Mouse (Mus musculus): Measurements from ENCODE around the gene Jak1. TPM values are rescaled to one million over a fixed set of nuclear protein-coding genes. Genes with fewer than 3 reads are reported as not detected.

Gene Jak1
- polyA plus RNA-seq, 1 experiment from 2014 or later = 81.4 TPM

DNA sequence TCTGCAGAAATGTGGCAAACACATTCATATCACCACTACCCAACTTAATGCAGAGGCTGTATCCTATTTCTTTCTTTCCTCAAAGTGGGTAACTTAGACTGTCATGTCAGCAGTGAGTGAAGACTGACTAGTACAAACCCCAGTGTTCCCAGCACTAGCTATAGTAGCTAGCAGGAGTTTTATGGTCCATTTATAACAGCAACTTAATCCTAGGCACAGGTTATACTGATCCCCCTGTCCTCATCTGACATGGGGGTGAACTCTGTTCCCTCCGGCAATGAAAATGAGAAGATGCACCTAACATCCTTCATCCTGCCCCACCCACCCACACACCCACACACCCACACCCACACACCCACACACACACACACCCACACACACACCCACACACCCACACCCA, 30.3 kb downstream of the Jak1 start:
- H3K4me2 ChIP-seq (replicated peaks) = no peak overlapping the region
- no peak overlapping the region for H3K4me3 ChIP-seq (replicated peaks)
- no peaks in the 10 kb centered on the region for H3K27me3 ChIP-seq
- H3K36me3 ChIP-seq = no peaks in the 10 kb centered on the region
- H3K27ac ChIP-seq (replicated peaks) = peak overlapping the region; percentile 65; the same call in 1 of the 2 replicates
- H3K4me1 ChIP-seq = peaks cover 16% of the 10 kb centered on the region
- no peak overlapping the region for H3K9ac ChIP-seq
- ATAC-seq (ENCODE audit: insufficient number of reproducible peaks, low FRiP score, low TSS enrichment, low read depth) = no peak
- WGBS = 57% methylated on average over 1 of the region's 1 CpGs
- H3K9me3 ChIP-seq (replicated peaks) = no peaks in the 10 kb centered on the region

DNA sequence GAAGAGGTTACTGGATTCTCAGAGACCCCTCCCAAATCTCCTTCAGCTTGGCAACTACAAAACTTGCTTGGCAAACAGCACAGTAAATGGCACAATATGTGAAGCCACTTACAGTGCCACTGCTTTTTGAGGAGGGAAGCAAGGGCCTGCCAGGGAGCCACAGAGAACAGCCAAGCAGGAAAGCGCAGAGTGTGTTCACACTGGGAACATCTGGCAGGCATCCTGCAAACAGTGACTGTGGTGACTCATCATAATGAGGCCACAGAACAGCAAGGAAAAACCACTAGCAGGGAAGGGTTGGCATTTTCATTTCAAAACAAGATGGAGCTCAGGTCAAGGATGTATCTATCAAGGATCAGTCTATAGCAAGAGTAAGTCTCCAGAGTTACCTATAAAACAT, 30.8 kb downstream of the Jak1 start:
- H3K36me3 ChIP-seq = no peaks in the 10 kb centered on the region
- H3K9ac ChIP-seq = no peak overlapping the region
- no peaks in the 10 kb centered on the region for H3K9me3 ChIP-seq (replicated peaks)
- H3K27ac ChIP-seq (replicated peaks) = peak overlapping the region; percentile 65; the same call in 1 of the 2 replicates
- H3K4me3 ChIP-seq (replicated peaks) = no peak overlapping the region
- ATAC-seq (ENCODE audit: insufficient number of reproducible peaks, low FRiP score, low TSS enrichment, low read depth) = peak; percentile 80
- WGBS = 30% methylated on average over 1 of the region's 1 CpGs
- H3K27me3 ChIP-seq = no peaks in the 10 kb centered on the region
- peaks cover 16% of the 10 kb centered on the region for H3K4me1 ChIP-seq
- no peak overlapping the region for H3K4me2 ChIP-seq (replicated peaks)

DNA sequence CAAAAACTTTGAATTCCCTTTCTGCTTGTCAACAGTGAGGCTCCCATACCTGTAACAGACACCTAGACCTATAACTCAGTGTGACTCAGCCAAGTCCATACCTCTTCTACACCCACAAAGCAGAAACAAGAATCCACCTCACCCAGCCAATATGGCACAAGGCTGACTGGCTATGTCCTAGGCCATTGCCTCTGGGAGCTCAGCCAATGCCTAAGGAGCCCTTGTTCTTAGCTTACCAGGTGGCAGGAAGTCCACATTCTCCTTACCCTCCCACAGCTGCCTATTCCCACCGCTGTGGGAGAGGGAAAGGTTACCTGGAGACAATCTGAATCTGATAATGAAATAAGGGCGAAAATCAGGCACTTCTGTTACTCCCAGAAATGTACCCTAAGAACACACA, 34.5 kb downstream of the Jak1 start:
- Histone ChIP-seq H3K36me3 (no peaks in the 10 kb centered on the region), H3K9me3 (replicated peaks) (no peaks in the 10 kb centered on the region), H3K9ac (no peak overlapping the region), H3K27me3 (no peaks in the 10 kb centered on the region), H3K27ac (replicated peaks) (no peak overlapping the region), H3K4me1 (peaks cover 16% of the 10 kb centered on the region), H3K4me2 (replicated peaks) (no peak overlapping the region), H3K4me3 (replicated peaks) (no peak overlapping the region)
- ATAC-seq (ENCODE audit: insufficient number of reproducible peaks, low FRiP score, low TSS enrichment, low read depth) = no peak
- WGBS = 90% methylated on average over 2 of the region's 2 CpGs

DNA sequence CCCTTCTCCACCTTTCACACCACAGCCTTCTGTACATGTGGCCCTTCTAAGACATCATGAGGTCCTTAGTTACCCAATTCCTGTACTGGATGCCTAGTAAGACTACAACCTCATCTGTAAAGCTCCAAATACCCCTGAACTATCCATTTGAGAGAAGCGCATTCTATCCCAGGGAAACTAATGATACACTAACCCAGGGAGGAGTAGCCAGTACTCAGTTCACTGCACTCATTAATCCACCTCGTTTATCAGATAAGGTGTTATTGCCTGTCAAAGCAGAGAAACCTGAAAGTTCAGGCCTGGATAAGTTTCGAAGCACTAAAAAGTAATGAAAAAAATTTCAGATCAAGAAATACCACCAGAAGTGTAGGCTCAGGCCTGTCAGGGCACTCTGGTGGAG, 37.7 kb downstream of the Jak1 start:
- no peak for ATAC-seq (ENCODE audit: insufficient number of reproducible peaks, low FRiP score, low TSS enrichment, low read depth)
- H3K4me1 ChIP-seq = no peaks in the 10 kb centered on the region; the same call in 1 of the 2 replicates
- no peaks in the 10 kb centered on the region for H3K9me3 ChIP-seq (replicated peaks)
- H3K9ac ChIP-seq = no peak overlapping the region
- H3K4me3 ChIP-seq (replicated peaks) = no peak overlapping the region
- H3K27ac ChIP-seq (replicated peaks) = no peak overlapping the region
- H3K36me3 ChIP-seq = no peaks in the 10 kb centered on the region
- 76% methylated on average over 3 of the region's 3 CpGs for WGBS
- no peak overlapping the region for H3K4me2 ChIP-seq (replicated peaks)
- no peaks in the 10 kb centered on the region for H3K27me3 ChIP-seq

DNA sequence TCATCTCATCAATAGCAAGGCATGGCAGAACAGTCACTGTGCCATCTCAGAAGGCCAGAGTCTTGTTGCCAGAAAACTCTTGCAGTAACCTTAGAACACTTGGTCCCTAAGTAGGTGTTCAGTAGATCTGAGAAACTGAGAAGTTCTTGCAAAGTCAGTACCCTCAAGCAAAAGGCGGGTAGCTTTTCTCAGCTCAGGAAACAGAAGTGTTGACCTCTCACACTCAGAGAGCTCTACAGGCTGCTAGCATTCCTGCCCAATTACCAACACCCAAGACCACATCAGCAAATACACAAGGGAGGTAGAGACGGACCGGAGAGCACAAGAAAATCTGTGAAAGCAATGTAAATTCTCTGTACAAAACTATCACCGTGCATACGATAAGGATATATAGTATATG, 39.1 kb downstream of the Jak1 start:
- H3K9ac ChIP-seq = no peak overlapping the region
- H3K4me1 ChIP-seq = no peaks in the 10 kb centered on the region; the same call in 1 of the 2 replicates
- H3K36me3 ChIP-seq = no peaks in the 10 kb centered on the region
- no peak overlapping the region for H3K4me3 ChIP-seq (replicated peaks)
- no peak for ATAC-seq (ENCODE audit: insufficient number of reproducible peaks, low FRiP score, low TSS enrichment, low read depth)
- H3K4me2 ChIP-seq (replicated peaks) = no peak overlapping the region
- no peaks in the 10 kb centered on the region for H3K9me3 ChIP-seq (replicated peaks)
- WGBS = 80% methylated on average over 5 of the region's 5 CpGs
- no peak overlapping the region for H3K27ac ChIP-seq (replicated peaks)
- no peaks in the 10 kb centered on the region for H3K27me3 ChIP-seq

DNA sequence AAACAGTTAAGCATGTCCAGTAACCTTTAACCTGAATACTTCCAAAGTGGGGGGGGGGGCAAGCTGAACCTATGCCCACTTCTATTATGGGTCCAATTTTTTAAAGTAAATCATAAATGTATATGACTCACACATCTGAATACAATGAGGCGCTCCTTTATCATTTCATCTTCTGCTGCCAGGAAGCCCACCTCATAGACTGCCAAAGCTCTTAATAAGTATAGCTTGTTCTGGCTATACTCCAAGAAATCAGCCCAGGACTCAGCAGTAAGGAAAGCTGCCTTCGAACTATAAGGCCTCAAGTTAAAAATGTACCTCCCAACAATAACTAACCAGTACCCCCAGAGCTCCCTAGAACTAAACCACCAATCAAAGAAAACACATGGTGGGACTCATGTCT, 44.1 kb downstream of the Jak1 start:
- no peak overlapping the region for H3K9ac ChIP-seq
- no peaks in the 10 kb centered on the region for H3K36me3 ChIP-seq
- WGBS = 48% methylated on average over 2 of the region's 2 CpGs
- no peaks in the 10 kb centered on the region for H3K27me3 ChIP-seq
- ATAC-seq (ENCODE audit: insufficient number of reproducible peaks, low FRiP score, low TSS enrichment, low read depth) = no peak
- no peaks in the 10 kb centered on the region for H3K9me3 ChIP-seq (replicated peaks)
- no peak overlapping the region for H3K4me3 ChIP-seq (replicated peaks)
- 0 out of 2 replicates have a peak overlapping the region, but pooled peaks have one; percentile 17 for H3K27ac ChIP-seq (replicated peaks)
- H3K4me2 ChIP-seq (replicated peaks) = no peak overlapping the region
- H3K4me1 ChIP-seq = no peaks in the 10 kb centered on the region; the same call in 1 of the 2 replicates

DNA sequence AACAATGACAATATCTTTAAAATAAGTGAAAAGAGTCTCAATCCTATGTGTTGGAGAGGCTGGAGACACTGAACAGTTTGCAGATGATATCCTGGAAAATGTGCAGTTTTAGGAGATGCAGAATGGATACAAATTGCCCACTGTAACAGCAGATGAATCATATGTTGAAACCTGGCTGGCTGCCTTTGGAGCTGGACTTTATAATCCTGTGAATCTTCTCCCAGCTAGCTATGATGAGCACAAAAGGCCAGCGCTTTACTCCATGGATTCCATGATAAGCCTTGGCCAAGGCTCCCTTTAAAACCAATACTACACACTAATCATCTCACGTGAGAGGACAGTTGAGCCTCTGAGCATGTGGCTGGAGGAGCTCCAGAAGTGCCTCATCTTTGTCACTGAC, 45.2 kb downstream of the Jak1 start:
- no peak for ATAC-seq (ENCODE audit: insufficient number of reproducible peaks, low FRiP score, low TSS enrichment, low read depth)
- 81% methylated on average over 2 of the region's 2 CpGs for WGBS
- Histone ChIP-seq H3K4me3 (replicated peaks) (no peak overlapping the region), H3K36me3 (no peaks in the 10 kb centered on the region), H3K27me3 (no peaks in the 10 kb centered on the region), H3K27ac (replicated peaks) (no peak overlapping the region), H3K4me2 (replicated peaks) (no peak overlapping the region), H3K4me1 (no peaks in the 10 kb centered on the region), H3K9ac (no peak overlapping the region), H3K9me3 (replicated peaks) (no peaks in the 10 kb centered on the region)

DNA sequence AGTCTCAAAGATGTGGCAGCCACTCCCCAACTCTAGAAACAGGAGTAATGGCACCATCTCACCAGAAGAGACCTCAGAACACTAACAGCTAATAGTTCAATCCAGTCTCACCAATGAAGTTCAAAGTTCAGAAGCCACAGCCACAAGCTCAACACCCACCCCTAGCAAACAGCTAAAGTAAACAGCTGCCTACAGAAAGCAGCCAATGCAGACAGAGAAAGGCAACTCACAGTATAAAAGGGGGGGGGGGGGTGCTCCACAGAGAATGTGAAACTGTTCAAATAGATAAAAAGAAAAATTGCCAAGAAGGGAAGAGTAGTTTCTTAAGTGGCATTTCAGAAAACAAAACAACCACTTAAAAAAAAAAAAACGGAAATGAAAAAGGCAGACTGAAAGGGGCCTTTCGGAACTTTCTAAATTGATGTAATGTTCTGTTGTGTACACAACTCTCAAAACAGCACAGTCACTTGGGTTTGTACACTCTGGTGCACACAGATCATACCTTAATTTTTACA, 48.0 kb downstream of the Jak1 start:
- Histone ChIP-seq H3K27ac (replicated peaks) (no peak overlapping the region), H3K27me3 (no peaks in the 10 kb centered on the region), H3K9ac (no peak overlapping the region), H3K4me2 (replicated peaks) (no peak overlapping the region), H3K4me3 (replicated peaks) (no peak overlapping the region), H3K36me3 (no peaks in the 10 kb centered on the region), H3K4me1 (no peaks in the 10 kb centered on the region), H3K9me3 (replicated peaks) (no peaks in the 10 kb centered on the region)
- ATAC-seq (ENCODE audit: insufficient number of reproducible peaks, low FRiP score, low TSS enrichment, low read depth) = no peak
- 78% methylated on average over 2 of the region's 2 CpGs for WGBS

DNA sequence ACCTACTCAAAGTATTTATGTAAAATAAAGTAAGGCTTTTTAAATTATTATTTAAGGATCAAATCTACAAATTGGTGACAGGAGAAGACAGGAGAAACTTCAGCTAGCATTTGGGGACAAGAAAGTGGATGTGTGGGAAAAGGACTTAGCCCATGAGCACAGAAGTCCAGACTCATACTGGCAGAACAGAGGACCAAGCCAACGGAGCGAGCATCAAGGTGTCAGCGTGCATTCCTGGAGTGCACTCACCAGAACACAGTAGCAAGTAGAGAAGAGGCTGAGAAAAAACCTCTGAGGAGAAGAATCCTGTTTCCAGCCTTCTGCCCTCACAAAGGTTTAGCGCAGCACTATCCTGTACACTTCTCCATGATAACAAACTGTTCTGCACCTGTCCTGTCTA, 48.8 kb downstream of the Jak1 start:
- no peak overlapping the region for H3K27ac ChIP-seq (replicated peaks)
- H3K36me3 ChIP-seq = no peaks in the 10 kb centered on the region
- H3K9me3 ChIP-seq (replicated peaks) = no peaks in the 10 kb centered on the region
- H3K4me1 ChIP-seq = no peaks in the 10 kb centered on the region
- H3K4me2 ChIP-seq (replicated peaks) = no peak overlapping the region
- no peak overlapping the region for H3K4me3 ChIP-seq (replicated peaks)
- H3K9ac ChIP-seq = no peak overlapping the region
- ATAC-seq (ENCODE audit: insufficient number of reproducible peaks, low FRiP score, low TSS enrichment, low read depth) = no peak
- WGBS = 84% methylated on average over 4 of the region's 4 CpGs
- H3K27me3 ChIP-seq = no peaks in the 10 kb centered on the region

DNA sequence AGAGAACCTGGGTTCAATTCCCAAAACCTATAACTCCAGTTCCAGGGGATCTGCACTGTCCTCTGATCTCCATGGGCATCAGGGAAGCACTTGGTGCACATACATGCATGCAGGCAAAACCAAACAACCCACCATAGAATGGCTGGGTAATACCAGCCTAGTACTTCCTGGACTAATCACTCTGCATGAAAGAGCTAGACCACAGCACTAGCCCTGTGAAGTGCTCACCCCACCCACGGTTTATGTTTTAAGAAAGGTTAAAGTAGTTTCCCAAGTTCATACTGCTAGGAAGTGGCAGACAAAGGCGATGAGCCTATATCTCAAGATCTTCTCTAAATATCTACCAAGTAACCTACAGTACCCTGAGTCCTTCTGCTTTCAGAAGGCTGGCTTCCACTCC, 51.6 kb downstream of the Jak1 start:
- Histone ChIP-seq H3K4me3 (replicated peaks) (no peak overlapping the region), H3K4me2 (replicated peaks) (no peak overlapping the region), H3K4me1 (no peaks in the 10 kb centered on the region), H3K9me3 (replicated peaks) (no peaks in the 10 kb centered on the region), H3K36me3 (no peaks in the 10 kb centered on the region), H3K27me3 (no peaks in the 10 kb centered on the region), H3K9ac (no peak overlapping the region), H3K27ac (replicated peaks) (no peak overlapping the region)
- ATAC-seq (ENCODE audit: insufficient number of reproducible peaks, low FRiP score, low TSS enrichment, low read depth) = no peak
- WGBS = 87% methylated on average over 2 of the region's 2 CpGs

DNA sequence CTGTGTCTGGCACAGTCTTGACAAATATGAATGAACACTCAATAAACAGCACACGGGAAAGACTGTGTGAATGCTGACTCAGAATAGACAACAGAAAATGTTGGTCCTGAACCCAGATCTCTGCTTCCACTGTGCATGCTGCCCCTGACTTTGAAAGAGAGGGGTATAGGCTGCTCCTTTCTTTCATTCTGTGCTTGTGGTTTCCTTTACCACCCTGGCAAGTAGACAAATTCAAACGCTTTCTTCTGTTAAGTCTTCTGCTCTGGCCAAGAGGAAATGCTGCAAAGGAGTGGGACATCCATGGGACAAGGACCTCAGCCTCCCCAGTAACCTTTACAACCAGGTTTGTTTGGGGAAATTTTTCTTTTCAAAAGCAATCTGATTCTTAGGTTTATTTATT, 57.6 kb downstream of the Jak1 start:
- no peaks in the 10 kb centered on the region for H3K9me3 ChIP-seq (replicated peaks)
- no peak for ATAC-seq (ENCODE audit: insufficient number of reproducible peaks, low FRiP score, low TSS enrichment, low read depth)
- WGBS = 68% methylated on average over 2 of the region's 2 CpGs
- H3K4me1 ChIP-seq = 0 out of 2 replicates have a peak, but pooled peaks cover under 1% of the 10 kb centered on the region
- H3K27me3 ChIP-seq = no peaks in the 10 kb centered on the region
- H3K36me3 ChIP-seq = no peaks in the 10 kb centered on the region
- H3K27ac ChIP-seq (replicated peaks) = no peak overlapping the region
- H3K4me2 ChIP-seq (replicated peaks) = no peak overlapping the region
- no peak overlapping the region for H3K4me3 ChIP-seq (replicated peaks)
- no peak overlapping the region for H3K9ac ChIP-seq

DNA sequence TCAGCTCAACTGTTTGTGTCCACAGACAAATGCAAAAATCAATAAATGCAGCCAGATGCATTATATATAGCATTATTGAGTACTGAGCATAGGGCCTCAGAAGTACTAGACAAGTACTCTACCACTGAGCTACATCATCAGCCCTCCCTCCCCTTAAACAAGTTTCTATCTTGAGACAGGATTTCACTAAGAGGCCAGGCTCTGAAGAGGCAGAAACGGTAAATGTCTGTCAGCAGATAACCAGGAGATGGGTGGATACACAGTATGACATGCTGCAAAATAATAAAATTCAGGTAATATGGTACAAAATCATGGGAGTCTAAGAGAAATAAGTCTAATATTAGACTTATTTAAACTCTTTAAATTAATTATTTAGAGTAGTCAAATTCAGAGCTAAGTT, 61.6 kb downstream of the Jak1 start:
- H3K36me3 ChIP-seq = no peaks in the 10 kb centered on the region
- 73% methylated on average over 1 of the region's 1 CpGs for WGBS
- no peak overlapping the region for H3K27ac ChIP-seq (replicated peaks)
- H3K9ac ChIP-seq = no peak overlapping the region
- no peak overlapping the region for H3K4me3 ChIP-seq (replicated peaks)
- no peak for ATAC-seq (ENCODE audit: insufficient number of reproducible peaks, low FRiP score, low TSS enrichment, low read depth)
- H3K9me3 ChIP-seq (replicated peaks) = no peaks in the 10 kb centered on the region
- H3K4me2 ChIP-seq (replicated peaks) = no peak overlapping the region
- H3K27me3 ChIP-seq = no peaks in the 10 kb centered on the region
- peaks cover 11% of the 10 kb centered on the region for H3K4me1 ChIP-seq
